Mouse (Mus musculus) forebrain, embryonic 13.5 days (tissue): ENCODE results near the gene Rarg. TPM values are rescaled to one million over a fixed set of nuclear protein-coding genes. Genes with fewer than 3 reads are reported as not detected.

Experiments used
- ATAC-seq: fragments of 200-750 bp; cut with Nextera tagmentation; 2 replicates; pipeline ENCODE4 v1.8.0; 2017
- H3K27ac ChIP-seq: fragments of 300-500 bp; sonication (generic); 2 replicates; pipeline ENCODE4 v1.5.1; 2015; ENCODE audit warnings: inconsistent platforms, mild to moderate bottlenecking, moderate library complexity
- H3K27me3 ChIP-seq: fragments of 300-500 bp; sonication (generic); 2 replicates; pipeline ENCODE4 v1.6.1; 2015; ENCODE audit warnings: mild to moderate bottlenecking, inconsistent platforms
- H3K36me3 ChIP-seq: fragments of 300-500 bp; sonication (generic); 2 replicates; pipeline ENCODE4 v1.6.1; 2015; ENCODE audit warnings: mild to moderate bottlenecking, inconsistent platforms; ENCODE audit not compliant: poor library complexity, severe bottlenecking
- H3K4me1 ChIP-seq: fragments of 300-500 bp; sonication (generic); 2 replicates; pipeline ENCODE4 v1.6.1; 2015; ENCODE audit warnings: inconsistent platforms
- H3K4me2 ChIP-seq: fragments of 300-500 bp; sonication (generic); 2 replicates; pipeline ENCODE4 v1.6.1; 2015; ENCODE audit warnings: inconsistent platforms, mild to moderate bottlenecking, moderate library complexity
- H3K4me3 ChIP-seq: fragments of 300-500 bp; sonication (generic); 2 replicates; pipeline ENCODE4 v1.5.1; 2015; ENCODE audit warnings: mild to moderate bottlenecking, inconsistent platforms
- H3K9ac ChIP-seq: fragments of 300-500 bp; sonication (generic); 2 replicates; pipeline ENCODE4 v1.6.1; 2015; ENCODE audit warnings: mild to moderate bottlenecking, inconsistent platforms
- H3K9me3 ChIP-seq: fragments of 300-500 bp; sonication (generic); replicated peaks from 2 replicates; pipeline ENCODE4 v1.6.1; 2016; ENCODE audit warnings: inconsistent platforms
- WGBS: fragments of 180-500 bp; shearing (Covaris S2); methylation state at CpG from one replicate; pipeline ENCODE4 v1.1.7; 2015; 5-methylcytosine and 5-hydroxymethylcytosine counted together
- polyA plus RNA-seq: library from polyadenylated mRNA; unstranded; fragments of >200 nt; fragmentation: Nextera tagmentation; extraction: Ambion mirVana; gene quantifications from 2 replicates; pipeline ENCODE4 v1.2.1, GENCODE M21; 2015

Rarg gene
- polyA plus RNA-seq, 1 experiment from 2014 or later: 3.2 TPM

- ATAC-seq: no peak
- no peak overlapping the region for H3K4me2 ChIP-seq
- 77% methylated on average over 5 of the region's 5 CpGs for WGBS
- H3K27me3 ChIP-seq: no peaks in the 10 kb centered on the region
- no peaks in the 10 kb centered on the region for H3K4me1 ChIP-seq
- H3K9ac ChIP-seq: no peak overlapping the region
- no peak overlapping the region for H3K4me3 ChIP-seq
- H3K9me3 ChIP-seq: no peaks in the 10 kb centered on the region
- H3K27ac ChIP-seq: no peak overlapping the region
- H3K36me3 ChIP-seq: no peaks in the 10 kb centered on the region
These were observed 64.4 kb downstream of the Rarg start for GRCm38 (mm10) chr15:102192820-102193386.

- H3K9ac ChIP-seq: no peak overlapping the region
- H3K27me3 ChIP-seq: no peaks in the 10 kb centered on the region
- WGBS: 90% methylated on average over 7 of the region's 7 CpGs
- no peak overlapping the region for H3K27ac ChIP-seq
- no peaks in the 10 kb centered on the region for H3K36me3 ChIP-seq
- H3K4me1 ChIP-seq: no peaks in the 10 kb centered on the region
- H3K4me2 ChIP-seq: no peak overlapping the region
- no peak overlapping the region for H3K4me3 ChIP-seq
- no peak for ATAC-seq
- H3K9me3 ChIP-seq: no peaks in the 10 kb centered on the region
These were observed 65.0 kb downstream of the Rarg start for GRCm38 (mm10) chr15:102192271-102192812.

- no peaks in the 10 kb centered on the region for H3K27me3 ChIP-seq
- H3K9ac ChIP-seq: no peak overlapping the region
- no peaks in the 10 kb centered on the region for H3K9me3 ChIP-seq
- H3K27ac ChIP-seq: no peak overlapping the region
- H3K4me2 ChIP-seq: no peak overlapping the region
- H3K4me1 ChIP-seq: no peaks in the 10 kb centered on the region
- H3K36me3 ChIP-seq: peaks cover 4% of the 10 kb centered on the region; the same call in 1 of the 2 replicates
- no peak overlapping the region for H3K4me3 ChIP-seq
- 87% methylated on average over 7 of the region's 7 CpGs for WGBS
- ATAC-seq: no peak
These were observed 65.6 kb downstream of the Rarg start for GRCm38 (mm10) chr15:102191699-102192098.

- ATAC-seq: no peak
- WGBS: 60% methylated on average over 6 of the region's 6 CpGs
- H3K27me3 ChIP-seq: no peaks in the 10 kb centered on the region
These were observed 68.4 kb downstream of the Rarg start for GRCm38 (mm10) chr15:102188883-102189282.

GRCm38 (mm10) chr15:102188096-102188495 lies 69.2 kb downstream of the Rarg start:
- H3K4me1 ChIP-seq: no peaks in the 10 kb centered on the region
- H3K4me2 ChIP-seq: no peak overlapping the region
- H3K27ac ChIP-seq: no peak overlapping the region
- H3K27me3 ChIP-seq: no peaks in the 10 kb centered on the region
- 92% methylated on average over 10 of the region's 10 CpGs for WGBS
- peaks cover 24% of the 10 kb centered on the region; the same call in 1 of the 2 replicates for H3K36me3 ChIP-seq
- no peak overlapping the region for H3K9ac ChIP-seq
- no peak for ATAC-seq
- H3K4me3 ChIP-seq: no peak overlapping the region
- no peaks in the 10 kb centered on the region for H3K9me3 ChIP-seq

More at GRCm38 (mm10) chr15:102188883-102189282, 68.4 kb downstream of the Rarg start:
- Histone ChIP-seq H3K27ac (no peak overlapping the region), H3K9me3 (no peaks in the 10 kb centered on the region), H3K4me3 (no peak overlapping the region), H3K4me2 (no peak overlapping the region), H3K36me3 (peaks cover 17% of the 10 kb centered on the region; the same call in 1 of the 2 replicates), H3K9ac (no peak overlapping the region), H3K4me1 (no peaks in the 10 kb centered on the region)

- 82% methylated on average over 11 of the region's 11 CpGs for WGBS
- no peak for ATAC-seq
These were observed 71.1 kb downstream of the Rarg start for GRCm38 (mm10) chr15:102186239-102186638.

More at GRCm38 (mm10) chr15:102186239-102186638, 71.1 kb downstream of the Rarg start:
- Histone ChIP-seq H3K4me2 (no peak overlapping the region), H3K4me1 (no peaks in the 10 kb centered on the region), H3K4me3 (no peak overlapping the region), H3K36me3 (peaks cover 25% of the 10 kb centered on the region; the same call in 1 of the 2 replicates), H3K27me3 (no peaks in the 10 kb centered on the region), H3K9me3 (no peaks in the 10 kb centered on the region), H3K27ac (no peak overlapping the region), H3K9ac (no peak overlapping the region)

Other genes starting within 250 kb of the Rarg start
- gene Krt18, start 229.3 kb downstream of the Rarg start, polyA plus RNA-seq: 2.4 and 6.3 TPM in 2 replicates
- gene Eif4b, start 183.7 kb downstream of the Rarg start, polyA plus RNA-seq: 90.5 and 102 TPM in 2 replicates
- gene Tns2, start 157.1 kb downstream of the Rarg start, polyA plus RNA-seq: 4.5 and 6.7 TPM in 2 replicates
- 21.7 and 25.4 TPM in 2 replicates for gene Spryd3, start 121.3 kb downstream of the Rarg start, polyA plus RNA-seq
- gene Igfbp6, start 113.2 kb downstream of the Rarg start, polyA plus RNA-seq: 0.37 and 0.40 TPM in 2 replicates
- 0.10 TPM in 1 of 2 replicates, not detected in the other for gene Soat2, start 107.0 kb downstream of the Rarg start, polyA plus RNA-seq
- gene Zfp740, start 54.3 kb downstream of the Rarg start, polyA plus RNA-seq: 90.0 and 98.7 TPM in 2 replicates
- gene Csad, start 52.8 kb downstream of the Rarg start, polyA plus RNA-seq: 42.7 and 46.4 TPM in 2 replicates
- 0.32 and 0.48 TPM in 2 replicates for gene Itgb7, start 25.6 kb downstream of the Rarg start, polyA plus RNA-seq
- gene Gm9918, start 13.0 kb upstream of the Rarg start, polyA plus RNA-seq: 0.09 TPM in 1 of 2 replicates, not detected in the other
- 46.7 and 48.9 TPM in 2 replicates for gene Mfsd5, start 21.9 kb upstream of the Rarg start, polyA plus RNA-seq
- gene Espl1, start 38.7 kb upstream of the Rarg start, polyA plus RNA-seq: 19.7 and 27.3 TPM in 2 replicates
- gene Pfdn5, start 68.6 kb upstream of the Rarg start, polyA plus RNA-seq: 470 and 502 TPM in 2 replicates
- gene Myg1, start 74.2 kb upstream of the Rarg start, polyA plus RNA-seq: 116 and 126 TPM in 2 replicates
- gene Aaas, start 93.3 kb upstream of the Rarg start, polyA plus RNA-seq: 64.1 and 66.5 TPM in 2 replicates
- gene Sp7, start 109.7 kb upstream of the Rarg start, polyA plus RNA-seq: 0.15 and 0.18 TPM in 2 replicates
- 7.0 and 8.1 TPM in 2 replicates for gene Sp1, start 148.6 kb upstream of the Rarg start, polyA plus RNA-seq
- gene Amhr2, start 187.8 kb upstream of the Rarg start, polyA plus RNA-seq: 0.19 and 0.20 TPM in 2 replicates
- gene Prr13, start 201.5 kb upstream of the Rarg start, polyA plus RNA-seq: 88.9 and 90.9 TPM in 2 replicates
- gene Pcbp2, start 213.0 kb upstream of the Rarg start, polyA plus RNA-seq: 198 and 212 TPM in 2 replicates
- gene Gm10337, start 246.2 kb upstream of the Rarg start, polyA plus RNA-seq: 6.6 and 13.4 TPM in 2 replicates